Mouse (Mus musculus) kidney, adult 8-10 months (tissue): Measurements from ENCODE around the gene Prr3.
"Not testable (repeated sequence)": the region's sequence is repeated elsewhere in the genome, so short reads cannot be mapped to it uniquely, and the experiment has no call there.

Experiments used
- DNase-seq, 2 experiments: peaks; one replicate each; pipeline ENCODE4 v3.0.0; 2022

The Prr3 gene

GRCm38 (mm10) chr17:35998545-35999305 is 18.7 kb upstream of the Prr3 start:
- no peak for DNase-seq

- peak in 1 of 2 experiments; percentile 29 for DNase-seq
These were observed 17.9 kb upstream of the Prr3 start for GRCm38 (mm10) chr17:35997713-35998510.

- DNase-seq, result peak; percentile 97 to 99
These were observed 16.9 kb upstream of the Prr3 start for GRCm38 (mm10) chr17:35996949-35997348.

DNA sequence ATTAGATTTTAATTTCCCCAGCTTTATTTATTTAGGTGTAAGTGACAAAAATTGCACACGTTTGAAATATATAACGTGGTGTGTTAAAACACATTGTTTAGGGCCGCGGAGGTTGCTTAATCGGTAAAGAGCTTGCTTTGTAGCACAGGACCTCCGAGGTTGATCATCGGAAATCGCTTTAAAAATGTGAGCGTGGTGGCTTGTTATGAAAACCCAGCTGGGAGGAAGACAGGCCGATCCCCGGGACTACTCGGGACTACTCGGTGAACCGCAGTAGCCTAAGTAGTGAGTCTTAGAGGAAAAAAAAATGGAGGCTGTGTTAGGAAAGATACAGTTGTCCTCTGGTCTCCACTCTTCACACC is 14.8 kb upstream of the Prr3 start:
- no peak for DNase-seq

- DNase-seq, result peak; percentile 83 to 84
These were observed 14.3 kb upstream of the Prr3 start for GRCm38 (mm10) chr17:35994175-35994878.

GRCm38 (mm10) chr17:35993675-35994074 is 13.6 kb upstream of the Prr3 start:
- peak; percentile 52 to 72 for DNase-seq

- DNase-seq, result no peak
These were observed 11.7 kb upstream of the Prr3 start for GRCm38 (mm10) chr17:35991781-35992180.

DNA sequence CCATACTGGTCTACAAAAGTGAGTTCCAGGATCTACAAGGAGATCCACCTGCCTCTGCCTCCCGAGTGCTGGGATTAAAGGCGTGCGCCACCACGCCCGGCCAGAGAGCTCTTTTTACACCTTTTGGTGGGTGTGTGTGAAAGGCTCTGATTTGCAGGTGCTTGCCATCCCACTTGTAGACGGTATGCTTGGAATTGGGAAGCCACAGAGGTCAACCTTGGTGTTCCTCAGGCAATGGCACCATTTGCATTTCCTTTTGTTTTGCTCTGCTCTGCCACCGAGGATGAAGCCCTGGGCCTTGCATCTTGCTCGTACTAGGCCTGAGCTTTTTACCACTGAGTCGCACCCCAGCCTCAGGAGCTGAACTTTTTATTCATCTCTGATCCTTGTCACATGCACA is 1.7 kb upstream of the Prr3 start:
- DNase-seq, result no peak

DNA sequence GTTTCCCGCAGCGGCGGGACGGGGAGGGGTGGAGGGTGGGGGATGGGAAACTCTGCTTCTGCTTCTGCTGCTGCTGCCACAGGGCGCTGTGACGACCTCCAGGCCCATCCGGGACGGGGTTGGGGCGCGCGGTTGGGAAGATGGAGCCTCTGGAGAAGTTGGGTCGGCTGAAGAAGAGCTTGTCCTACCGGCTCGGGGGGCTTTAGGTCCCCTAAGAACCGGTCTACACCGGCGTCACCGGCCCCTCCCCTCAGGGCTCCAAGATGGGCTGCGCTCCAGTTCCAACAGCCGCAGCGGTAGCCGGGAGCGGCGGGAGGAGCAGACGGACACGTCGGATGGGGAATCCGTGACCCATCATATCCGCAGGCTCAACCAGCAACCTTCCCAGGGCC is 323 bp upstream of the Prr3 start:
- peak in 1 of 2 experiments; percentile 49 for DNase-seq

- no peak for DNase-seq
These were observed 1.1 kb downstream of the Prr3 start for GRCm38 (mm10) chr17:35978811-35979400.

- DNase-seq, result no peak
These were observed 7.9 kb downstream of the Prr3 start for GRCm38 (mm10) chr17:35972131-35972530.

GRCm38 (mm10) chr17:35969418-35970389 is 10.3 kb downstream of the Prr3 start, which contains the start of gene Abcf1:
Gene Abcf1 (minus strand): TSS chr17:35969761.
- DNase-seq, result peak; percentile 97 to 99

DNA sequence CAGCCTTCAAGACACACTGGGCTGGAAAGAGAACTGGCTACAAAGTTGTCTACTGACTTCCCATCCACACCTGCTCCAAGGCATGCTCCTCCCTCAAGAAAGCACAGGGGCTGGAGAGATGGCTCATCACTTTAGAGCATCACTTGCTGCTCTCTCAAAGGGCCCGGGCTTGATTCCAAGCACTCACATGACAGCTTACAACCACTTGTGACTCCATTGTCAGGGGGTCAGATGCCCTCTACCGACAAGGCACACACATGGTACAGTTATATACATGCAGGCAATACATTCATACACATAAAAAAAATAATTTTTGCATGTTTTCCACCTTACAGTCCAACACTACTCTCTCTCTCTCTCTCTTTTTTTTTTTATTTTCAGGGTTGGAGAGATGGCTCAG is 12.4 kb downstream of the Prr3 start:
- no peak for DNase-seq

DNA sequence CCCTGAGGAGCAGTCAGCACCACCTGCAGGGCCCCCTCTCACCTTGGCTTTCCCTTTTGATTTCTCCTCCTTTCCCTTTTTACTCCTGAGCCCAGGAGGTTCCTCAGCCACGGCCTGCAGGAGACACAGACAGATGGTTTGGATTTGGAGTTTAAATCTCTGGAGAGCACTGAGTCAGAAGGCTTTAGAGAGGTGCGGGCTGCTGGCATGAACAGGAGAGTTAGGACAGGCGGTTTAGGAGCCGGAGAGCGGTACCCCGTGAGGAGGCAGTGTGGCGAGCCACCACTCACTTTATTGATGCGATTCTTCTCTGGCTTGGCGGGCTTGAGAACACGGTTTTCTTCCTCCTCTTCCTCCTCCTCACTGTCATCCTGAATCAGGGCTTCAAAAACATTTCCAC is 16.8 kb downstream of the Prr3 start:
- no peak for DNase-seq

- no peak for DNase-seq
These were observed 21.4 kb downstream of the Prr3 start for GRCm38 (mm10) chr17:35958533-35959223.

- DNase-seq, result no peak
These were observed 25.4 kb downstream of the Prr3 start for GRCm38 (mm10) chr17:35954665-35955064.

GRCm38 (mm10) chr17:35952559-35952958 is 27.5 kb downstream of the Prr3 start:
- DNase-seq, result not testable (repeated sequence)

DNA sequence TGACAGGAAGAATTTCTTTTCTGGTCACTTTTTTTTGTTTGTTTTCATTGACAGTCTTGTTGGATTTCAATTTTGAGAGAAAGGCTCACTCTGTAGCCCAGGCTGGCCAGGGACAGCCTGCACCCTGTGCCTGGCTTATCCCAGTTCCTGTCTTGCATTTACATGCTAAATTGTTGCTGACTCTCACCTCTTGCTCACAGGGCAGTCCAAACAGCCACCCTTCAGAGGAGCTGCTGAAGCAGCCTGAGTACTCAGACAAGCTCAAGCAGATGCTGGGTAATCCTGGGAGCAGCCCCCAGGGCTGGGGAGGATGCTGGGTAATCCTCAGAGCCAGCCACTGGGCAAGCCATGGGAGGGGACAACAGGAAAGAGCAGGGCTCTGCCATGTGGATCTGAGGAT is 29.1 kb downstream of the Prr3 start:
- DNase-seq, result not testable (repeated sequence)

GRCm38 (mm10) chr17:35939941-35940340 is 40.1 kb downstream of the Prr3 start:
- no peak for DNase-seq

DNA sequence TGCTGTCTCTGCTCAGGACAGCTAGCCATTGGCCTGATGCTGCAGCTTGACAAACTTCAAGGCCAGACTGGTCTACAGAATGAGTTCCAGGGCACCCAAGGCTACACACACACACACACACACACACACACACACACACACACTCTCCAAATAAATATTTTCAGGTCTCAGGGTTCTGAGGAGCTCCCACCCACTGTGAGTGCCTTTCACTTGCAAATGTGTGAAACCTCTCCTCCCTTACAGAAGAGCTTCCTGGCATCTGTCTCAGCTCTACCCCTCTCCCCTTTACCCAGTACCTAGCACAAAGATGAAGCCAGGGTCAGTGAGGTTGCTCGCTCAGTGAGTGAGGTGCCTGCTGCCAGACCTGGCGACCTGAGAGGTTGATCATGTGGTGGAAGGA is 40.9 kb downstream of the Prr3 start:
- no peak for DNase-seq

- DNase-seq, result peak; percentile 42
These were observed 42.2 kb downstream of the Prr3 start for GRCm38 (mm10) chr17:35937700-35938348.
